Mouse (Mus musculus) CH12.LX (cell line): ENCODE measurements around the gene Sgca. TPM values are rescaled to one million over a fixed set of nuclear protein-coding genes. Genes with fewer than 3 reads are reported as not detected.

Source experiments
- DNase-seq: peaks from one replicate; pipeline ENCODE4 v3.0.0-alpha.2; 2013; ENCODE audit errors: extremely low read depth
- H3K27ac ChIP-seq: 2 replicates; pipeline ENCODE4 v1.5.1; 2012; ENCODE audit warnings: low read depth, mild to moderate bottlenecking, control low read depth, moderate library complexity; ENCODE audit not compliant: insufficient read depth
- H3K27me3 ChIP-seq: replicated peaks from 2 replicates; pipeline ENCODE3; 2012; ENCODE audit warnings: inconsistent platforms
- H3K36me3 ChIP-seq, 2 experiments: replicated peaks in 1 of 2; 2 replicates each; pipeline versions ENCODE3 to v1.6.1; 2012; ENCODE audit warnings: inconsistent platforms in 1 of 2, low read length in 1 of 2, mild to moderate bottlenecking in 1 of 2, mixed read lengths in 1 of 2, moderate library complexity in 1 of 2; ENCODE audit not compliant: control insufficient read depth in 1 of 2, insufficient read depth in 1 of 2
- H3K4me1 ChIP-seq, 2 experiments: 2 replicates each; pipeline ENCODE4 v1.6.1; 2012; ENCODE audit warnings: inconsistent platforms in 1 of 2, moderate library complexity in 1 of 2; ENCODE audit not compliant: insufficient read depth in 2 of 2, control insufficient read depth in 1 of 2
- H3K4me2 ChIP-seq: 2 replicates; pipeline ENCODE4 v1.6.1; 2012; ENCODE audit warnings: low read depth, mild to moderate bottlenecking, control low read depth; ENCODE audit not compliant: poor library complexity, insufficient read depth, severe bottlenecking
- H3K4me3 ChIP-seq, 3 experiments: fragments of 150-350 bp in 1 of 3; sonication (generic) in 1 of 3; replicated peaks in 1 of 3; 2 replicates each; pipeline versions ENCODE3 to v1.5.1; 2011 to 2012; ENCODE audit warnings: low read depth in 2 of 3, low read length in 2 of 3, mild to moderate bottlenecking in 2 of 3, moderate library complexity in 2 of 3, control low read depth in 1 of 3, improper control_type of control experiment in 1 of 3, inconsistent platforms in 1 of 3, mixed read lengths in 1 of 3; ENCODE audit not compliant: poor library complexity in 1 of 3
- H3K79me2 ChIP-seq: replicated peaks from 2 replicates; pipeline ENCODE4 v1.6.1; 2012; ENCODE audit warnings: mild to moderate bottlenecking, moderate library complexity; ENCODE audit not compliant: control insufficient read depth, poor library complexity, insufficient read depth, severe bottlenecking; ENCODE audit errors: extremely low read depth
- H3K9ac ChIP-seq: 2 replicates; pipeline ENCODE4 v1.6.1; 2012; ENCODE audit warnings: low read depth, mild to moderate bottlenecking, control low read depth, moderate library complexity; ENCODE audit not compliant: insufficient read depth
- H3K9me3 ChIP-seq: replicated peaks from 2 replicates; pipeline ENCODE3; 2012; ENCODE audit warnings: low read length, inconsistent platforms, mixed read lengths
- BHLHE40 ChIP-seq: IDR thresholded peaks from 2 replicates; pipeline ENCODE4 v1.6.1; 2011; ENCODE audit warnings: mild to moderate bottlenecking, low read depth, low read length, improper control_type of control experiment
- CTCF ChIP-seq, 2 experiments: IDR thresholded peaks in 1 of 2; conservative IDR thresholded peaks in 1 of 2; 2 replicates each; pipeline ENCODE4 v1.5.1; 2011 to 2012; ENCODE audit warnings: low read depth in 2 of 2, low read length in 2 of 2, improper control_type of control experiment in 1 of 2, inconsistent platforms in 1 of 2, mild to moderate bottlenecking in 1 of 2, moderate library complexity in 1 of 2
- ELF1 ChIP-seq: IDR thresholded peaks from 2 replicates; pipeline ENCODE4 v1.6.1; 2014; ENCODE audit warnings: low read depth, mild to moderate bottlenecking, inconsistent platforms, low read length, improper control_type of control experiment
- ETS1 ChIP-seq: conservative IDR thresholded peaks from 2 replicates; pipeline ENCODE4 v1.6.1; 2012; ENCODE audit warnings: low read depth, mild to moderate bottlenecking, inconsistent platforms, low read length, improper control_type of control experiment, moderate library complexity
- GABPA ChIP-seq: IDR thresholded peaks from 2 replicates; pipeline ENCODE4 v1.6.1; 2012; ENCODE audit warnings: low read depth, low read length, improper control_type of control experiment, inconsistent platforms; ENCODE audit not compliant: insufficient replicate concordance
- IRF4 ChIP-seq: IDR thresholded peaks from 2 replicates; pipeline ENCODE4 v1.6.1; 2014; ENCODE audit warnings: low read depth, mild to moderate bottlenecking, inconsistent platforms, low read length, improper control_type of control experiment
- JUN ChIP-seq: IDR thresholded peaks from 2 replicates; pipeline ENCODE4 v1.6.1; 2011; ENCODE audit warnings: low read depth, mild to moderate bottlenecking, low read length, improper control_type of control experiment, moderate library complexity; ENCODE audit not compliant: insufficient read depth
- JUND ChIP-seq: conservative IDR thresholded peaks from 2 replicates; pipeline ENCODE4 v1.6.1; 2011; ENCODE audit warnings: low read depth, low read length, improper control_type of control experiment
- KAT2A ChIP-seq: IDR thresholded peaks from 2 replicates; pipeline ENCODE4 v1.6.1; 2012; ENCODE audit warnings: low read length, improper control_type of control experiment, inconsistent platforms; ENCODE audit not compliant: insufficient replicate concordance
- MAFK ChIP-seq: IDR thresholded peaks from 2 replicates; pipeline ENCODE4 v1.6.1; 2011; ENCODE audit warnings: low read length, improper control_type of control experiment; ENCODE audit not compliant: insufficient replicate concordance
- MEF2A ChIP-seq: IDR thresholded peaks from 2 replicates; pipeline ENCODE4 v1.6.1; 2014; ENCODE audit warnings: low read depth, mild to moderate bottlenecking, inconsistent platforms, low read length, improper control_type of control experiment, borderline replicate concordance
- MXI1 ChIP-seq: IDR thresholded peaks from 2 replicates; pipeline ENCODE4 v1.6.1; 2011; ENCODE audit warnings: mild to moderate bottlenecking, low read depth, low read length, improper control_type of control experiment
- MYC ChIP-seq: IDR thresholded peaks from 2 replicates; pipeline ENCODE4 v1.6.1; 2011; ENCODE audit warnings: low read depth, mild to moderate bottlenecking, improper control_type of control experiment, low read length
- NELFE ChIP-seq: IDR thresholded peaks from 2 replicates; pipeline ENCODE4 v1.6.1; 2011; ENCODE audit warnings: low read depth, low read length, improper control_type of control experiment
- POLR2A ChIP-seq: IDR thresholded peaks from 2 replicates; pipeline ENCODE4 v1.6.1; 2011; ENCODE audit warnings: low read depth, mild to moderate bottlenecking, improper control_type of control experiment, low read length
- POLR2AphosphoS2 ChIP-seq: IDR thresholded peaks from 2 replicates; pipeline ENCODE4 v1.6.1; 2011; ENCODE audit warnings: low read depth, low read length, improper control_type of control experiment
- RAD21 ChIP-seq: IDR thresholded peaks from 2 replicates; pipeline ENCODE4 v1.6.1; 2011; ENCODE audit warnings: low read depth, mild to moderate bottlenecking, low read length, improper control_type of control experiment, moderate library complexity
- SIN3A ChIP-seq: IDR thresholded peaks from 2 replicates; pipeline ENCODE4 v1.6.1; 2012; ENCODE audit warnings: low read length, improper control_type of control experiment, inconsistent platforms
- SMC3 ChIP-seq: IDR thresholded peaks from 2 replicates; pipeline ENCODE4 v1.6.1; 2011; ENCODE audit warnings: low read depth, low read length, improper control_type of control experiment
- USF1 ChIP-seq: IDR thresholded peaks from 2 replicates; pipeline ENCODE4 v1.6.1; 2014; ENCODE audit warnings: low read depth, mild to moderate bottlenecking, inconsistent platforms, low read length, improper control_type of control experiment
- ZC3H11A ChIP-seq: IDR thresholded peaks from 2 replicates; pipeline ENCODE4 v1.6.1; 2012; ENCODE audit warnings: low read depth, mild to moderate bottlenecking, inconsistent platforms, low read length, improper control_type of control experiment
- ZKSCAN1 ChIP-seq: IDR thresholded peaks from 2 replicates; pipeline ENCODE4 v1.6.1; 2012; ENCODE audit warnings: low read depth, inconsistent platforms, low read length, improper control_type of control experiment, borderline replicate concordance
- dilution Hi-C: fragments of 300-500 bp; cut with MboI; formaldehyde crosslinking; loops from 2 replicates; pipeline ENCODE4 v1.14.3; 2020; ENCODE audit warnings: low sequenced_read_pairs; ENCODE audit not compliant: extremely low pct_unique_long_range_greater_than_20kb, extremely low pct_ligation_motif_present
- in situ Hi-C: fragments of 300-500 bp; cut with MboI; formaldehyde crosslinking; loops from 3 replicates; pipeline ENCODE4 v1.14.3; 2019; ENCODE audit warnings: low sequenced_read_pairs, low pct_ligation_motif_present, low pct_unique_long_range_greater_than_20kb, mixed read lengths
- polyA plus RNA-seq: library from polyadenylated mRNA; unstranded; fragments of >175 nt; gene quantifications from 2 replicates; pipeline ENCODE4 v1.2.1, GENCODE M21; 2012; ENCODE audit warnings: low read depth; ENCODE audit not compliant: insufficient read length
- total RNA-seq, 2 experiments: library from RNA; depleted of rRNA; stranded (reverse); fragments of 300-350 nt in 1 of 2; fragments of >200 nt in 1 of 2; gene quantifications; 2 replicates each; pipeline ENCODE4 v1.2.3; 2012 to 2014

Sgca gene
- total and polyA plus RNA-seq, 3 experiments: 0.08 to 0.39 TPM; not detected in 1

DNA sequence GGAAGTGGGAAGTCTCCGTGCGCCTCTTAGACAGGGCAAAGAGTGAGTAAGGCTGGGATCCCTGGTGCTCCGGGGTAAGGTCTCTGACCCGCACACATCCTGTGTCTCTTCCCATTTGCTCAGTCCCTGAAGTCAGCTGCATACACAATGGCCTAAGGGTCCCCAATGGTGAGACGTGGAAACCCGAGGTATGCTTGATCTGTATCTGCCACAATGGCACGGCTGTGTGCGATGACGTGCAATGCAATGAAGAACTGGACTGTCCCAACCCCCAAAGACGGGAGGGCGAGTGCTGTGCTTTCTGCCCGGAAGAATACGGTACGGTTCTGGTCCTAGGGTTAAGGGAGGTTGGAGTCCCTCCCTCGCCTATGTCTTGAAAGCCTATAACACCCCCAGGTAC is 38.3 kb downstream of the Sgca start:
- in situ Hi-C loops: loop anchor here (5.0 to 10.0 kb wide), 3 partner anchors 35 to 203 kb away; no protein-coding TSS in a partner anchor

DNA sequence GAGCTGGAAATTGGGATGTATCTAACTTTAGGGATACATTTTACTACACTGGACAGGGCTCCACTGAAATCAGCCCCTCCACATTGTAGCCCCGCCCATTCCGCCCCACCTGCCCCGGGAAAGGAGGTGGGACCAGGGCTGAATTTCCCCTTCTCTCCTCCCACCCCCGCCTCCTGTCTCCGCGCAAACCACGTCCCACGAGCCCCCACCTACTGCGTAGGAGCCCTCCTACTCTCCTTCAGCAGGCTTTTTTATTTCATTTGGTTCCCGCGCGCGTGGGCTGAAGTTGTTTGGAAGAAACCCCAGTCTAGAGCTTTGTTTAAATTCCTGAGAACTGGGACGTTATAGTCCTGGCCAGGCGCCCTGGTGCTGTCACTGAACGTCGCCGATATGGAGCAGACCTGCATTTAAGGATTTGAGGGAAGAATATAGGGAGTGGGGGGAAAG is 38.8 kb downstream of the Sgca start:
- dilution Hi-C loops: no loop called here
- no peak for TF ChIP-seq USF1
- TF ChIP-seq SIN3A: peak; percentile 49; the same call in 1 of the 2 replicates
- TF ChIP-seq ZKSCAN1: no peak
- no peak for TF ChIP-seq POLR2AphosphoS2
- no peak for TF ChIP-seq KAT2A
- TF ChIP-seq MXI1: no peak; the same call in 1 of the 2 replicates
- Histone ChIP-seq H3K4me1 (peaks cover 16 to 26% of the 10 kb centered on the region in 2 experiments), H3K9me3 (no peaks in the 10 kb centered on the region), H3K4me2 (peak overlapping the region; percentile 96), H3K79me2 (no peaks in the 10 kb centered on the region), H3K27ac (no peak overlapping the region), H3K9ac (no peak overlapping the region), H3K36me3 (no peaks in the 10 kb centered on the region), H3K4me3 (peak overlapping the region; percentile 3 to 46 (median 13)), H3K27me3 (peaks cover 95% of the 10 kb centered on the region)
- in situ Hi-C loops: loop anchor here (5.0 to 10.0 kb wide), 3 partner anchors 35 to 203 kb away; no protein-coding TSS in a partner anchor
- DNase-seq: no peak

More for the DNA sequence above, 38.3 kb downstream of the Sgca start:
- peak overlapping the region; percentile 96 for H3K4me2 ChIP-seq
- peak overlapping the region in 2 of 3 experiments; percentile 13 to 46 for H3K4me3 ChIP-seq
- no peak overlapping the region for H3K27ac ChIP-seq
- H3K9ac ChIP-seq: no peak overlapping the region
- peaks cover 16 to 27% of the 10 kb centered on the region in 2 experiments for H3K4me1 ChIP-seq
- dilution Hi-C loops: no loop called here
- peaks cover 95% of the 10 kb centered on the region for H3K27me3 ChIP-seq
- no peaks in the 10 kb centered on the region for H3K79me2 ChIP-seq
- DNase-seq: no peak
- no peak for TF ChIP-seq MYC
- TF ChIP-seq ZKSCAN1: no peak
- no peak for TF ChIP-seq ELF1
- TF ChIP-seq MEF2A: 0 out of 2 replicates have a peak, but pooled peaks have one; percentile 10
- no peak for TF ChIP-seq ETS1
- TF ChIP-seq POLR2A: no peak
- no peak for TF ChIP-seq GABPA
- TF ChIP-seq BHLHE40: no peak
- TF ChIP-seq, all 38 proteins: peak for 1
- no peaks in the 10 kb centered on the region for H3K9me3 ChIP-seq
- no peaks in the 10 kb centered on the region for H3K36me3 ChIP-seq

DNA sequence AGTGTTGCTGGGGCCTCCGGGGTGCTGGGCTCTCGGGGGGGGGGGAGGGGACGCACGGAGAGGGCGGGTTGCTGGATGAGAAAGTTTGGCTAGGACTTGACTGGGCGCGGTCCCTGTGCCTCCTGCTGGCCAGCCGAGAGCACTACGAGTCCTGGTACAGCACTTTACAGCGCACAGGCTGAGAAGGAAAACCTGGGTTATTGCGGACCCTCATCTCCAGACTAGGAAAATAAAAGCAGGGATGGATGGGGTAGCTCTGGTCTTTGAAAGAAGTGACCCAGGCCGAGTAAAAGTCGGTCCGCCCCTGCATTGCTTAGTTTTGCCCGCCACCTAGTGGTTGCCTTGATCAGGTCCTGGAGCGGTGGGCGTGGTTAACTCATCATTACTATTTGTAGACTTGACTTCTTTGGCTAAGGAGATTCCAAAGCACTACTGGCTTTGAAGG is 39.3 kb downstream of the Sgca start:
- Histone ChIP-seq H3K4me3 (no peak overlapping the region), H3K27me3 (peaks cover 95% of the 10 kb centered on the region), H3K36me3 (no peaks in the 10 kb centered on the region), H3K79me2 (no peaks in the 10 kb centered on the region), H3K9ac (no peak overlapping the region; the same call in 1 of the 2 replicates), H3K27ac (no peak overlapping the region), H3K4me2 (peak overlapping the region; percentile 96), H3K4me1 (peaks cover 13 to 26% of the 10 kb centered on the region in 2 experiments), H3K9me3 (no peaks in the 10 kb centered on the region)
- DNase-seq: peak; percentile 90
- dilution Hi-C loops: no loop called here
- in situ Hi-C loops: loop anchor here (5.0 to 10.0 kb wide), 3 partner anchors 35 to 202 kb away; no protein-coding TSS in a partner anchor
- TF ChIP-seq CTCF (conservative IDR thresholded peaks at IDR 0.05 in 1 of 2, IDR thresholded peaks at IDR 0.05 in 1 of 2; ENCODE audit: low read depth in 2 of 2, low read length in 2 of 2) (peak; percentile 94 to 98), ZC3H11A (peak; percentile 28; the same call in 1 of the 2 replicates), MEF2A (peak; percentile 42; the same call in 1 of the 2 replicates), JUN (no peak), SMC3 (peak; percentile 85), RAD21 (peak; percentile 96), IRF4 (0 out of 2 replicates have a peak, but pooled peaks have one; percentile 15), MAFK (no peak), NELFE (peak; percentile 82; the same call in 1 of the 2 replicates), JUND (0 out of 2 replicates have a peak, but pooled peaks have one; percentile 36)
